ENCODE assay signal across 20 mouse cellular contexts in the genomic region with DNA sequence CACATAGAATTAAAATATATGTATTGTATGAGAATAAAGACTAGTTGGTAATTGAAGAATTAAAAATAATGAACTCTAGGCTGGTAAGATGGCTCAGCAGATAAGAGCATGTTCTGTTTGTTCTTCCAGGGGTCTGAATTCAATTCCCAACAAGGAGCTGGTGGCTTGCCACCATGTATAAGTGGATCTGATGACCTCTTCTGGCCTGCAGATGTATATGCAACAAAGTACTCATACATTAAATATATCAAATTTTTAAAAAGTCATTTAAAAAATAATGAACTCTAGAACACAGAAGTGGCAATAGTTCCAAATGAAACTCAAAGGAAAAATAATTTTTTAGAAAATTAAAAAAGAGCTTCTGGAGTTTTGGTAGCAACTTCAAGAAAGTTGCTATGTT.
DNase-seq lines count a peak whose midpoint lies in the region; ATAC-seq and TF ChIP-seq lines count a peak whose summit lies in the region.
"Had no signal": no experiment of that assay in that cellular context is flagged by ENCODE, and none has a peak within 500 bp of the region (broad histone marks: within the 10 kb centered on the region; RNA-seq: fewer than 3 reads in every experiment).

No protein-coding gene starts in this region.

- no peaks in the 10 kb centered on the region for H3K27me3 ChIP-seq in hindbrain, postnatal 0 days (ENCODE audit: insufficient read depth, low read length)
- no peaks in the 10 kb centered on the region for H3K27me3 ChIP-seq in hindbrain, embryonic 11.5 days (ENCODE audit: control insufficient read depth, insufficient read depth, low read length)
- H3K27me3 ChIP-seq: limb, embryonic 12.5 days; liver, embryonic 13.5 days; megakaryocyte, embryonic 14.5 days; neural tube, embryonic 13.5 days had no signal

- no peak overlapping the region for H3K4me3 ChIP-seq in hindbrain, postnatal 0 days (ENCODE audit: low read length)
- no peak overlapping the region for H3K4me3 ChIP-seq in hindbrain, embryonic 11.5 days (ENCODE audit: low read depth, low read length)
- H3K4me3 ChIP-seq: erythroblast, embryonic 14.5 days; hindbrain, embryonic 10.5 days; limb, embryonic 12.5 days; liver, embryonic 13.5 days; megakaryocyte, embryonic 14.5 days; neural tube, embryonic 13.5 days had no signal

- no peak overlapping the region for H3K27ac ChIP-seq in hindbrain, postnatal 0 days
- H3K27ac ChIP-seq in hindbrain, embryonic 11.5 days (ENCODE audit: low read depth, low read length) = no peak overlapping the region
- H3K27ac ChIP-seq: hindbrain, embryonic 10.5 days; limb, embryonic 12.5 days; liver, embryonic 13.5 days; neural tube, embryonic 13.5 days had no signal

- H3K4me2 ChIP-seq in hindbrain, postnatal 0 days (ENCODE audit: low read depth, low read length) = no peak overlapping the region
- H3K4me2 ChIP-seq in hindbrain, embryonic 11.5 days (replicated peaks; ENCODE audit: low read depth, low read length) = no peak overlapping the region
- H3K4me2 ChIP-seq: limb, embryonic 12.5 days; liver, embryonic 13.5 days; neural tube, embryonic 13.5 days had no signal

- H3K4me1 ChIP-seq in hindbrain, postnatal 0 days (ENCODE audit: insufficient read depth, low read length) = no peaks in the 10 kb centered on the region
- H3K4me1 ChIP-seq in hindbrain, embryonic 11.5 days (replicated peaks; ENCODE audit: control insufficient read depth, insufficient read depth, low read length) = no peaks in the 10 kb centered on the region
- H3K4me1 ChIP-seq: hindbrain, embryonic 10.5 days; limb, embryonic 12.5 days; liver, embryonic 13.5 days; neural tube, embryonic 13.5 days had no signal

- TF ChIP-seq CTCF in hindbrain, postnatal 0 days (IDR thresholded peaks at IDR 0.05; ENCODE audit: low read depth) = 0 out of 2 replicates have a peak, but pooled peaks have one; percentile 10

- DNase-seq in hindbrain, postnatal 0 days (ENCODE audit: low spot score) = no peak
- DNase-seq in hindbrain, embryonic 11.5 days (ENCODE audit: low spot score) = no peak
- DNase-seq in 3T3-L1 (ENCODE audit: low read depth, low spot score) (peak; percentile 42), 416B (ENCODE audit: low read depth) (peak; percentile 0), ZHBTc4 (ENCODE audit: low read depth, low spot score) (peak; percentile 16)
- no peak for DNase-seq in B cell, adult 2 months
- no peak for DNase-seq in lung, adult 18-20 months
- DNase-seq: adrenal gland, postnatal 25 days; cerebellum, adult 9-10 months; forebrain, postnatal 0 days; liver, embryonic 13.5 days; right cerebral cortex, postnatal 14 days; thymus, postnatal 14 days had no signal

- no peak overlapping the region for H3K9ac ChIP-seq in hindbrain, postnatal 0 days (replicated peaks; ENCODE audit: low read length)
- no peak overlapping the region for H3K9ac ChIP-seq in hindbrain, embryonic 11.5 days (ENCODE audit: low read depth, low read length)
- H3K9ac ChIP-seq: forebrain, postnatal 0 days; limb, embryonic 12.5 days; liver, embryonic 13.5 days; neural tube, embryonic 13.5 days had no signal

- no peaks in the 10 kb centered on the region for H3K9me3 ChIP-seq in hindbrain, postnatal 0 days (ENCODE audit: low read length)
- no peaks in the 10 kb centered on the region for H3K9me3 ChIP-seq in hindbrain, embryonic 11.5 days (ENCODE audit: control insufficient read depth, low read length)
- H3K9me3 ChIP-seq: hindbrain, embryonic 10.5 days; limb, embryonic 12.5 days; liver, embryonic 13.5 days; megakaryocyte, embryonic 14.5 days; neural tube, embryonic 13.5 days had no signal

- no peak for ATAC-seq in hindbrain, postnatal 0 days
- no peak for ATAC-seq in hindbrain, embryonic 11.5 days (ENCODE audit: low FRiP score)
- ATAC-seq: forebrain, postnatal 0 days; inflammation-experienced regulatory T-cells, adult 6 months; lung, postnatal 0 days had no signal

- no peaks in the 10 kb centered on the region for H3K36me3 ChIP-seq in hindbrain, postnatal 0 days (ENCODE audit: insufficient read depth, low read length)
- no peaks in the 10 kb centered on the region for H3K36me3 ChIP-seq in hindbrain, embryonic 11.5 days (ENCODE audit: control insufficient read depth, insufficient read depth, low read length)
- H3K36me3 ChIP-seq: hindbrain, embryonic 10.5 days; limb, embryonic 12.5 days; liver, embryonic 13.5 days; neural tube, embryonic 13.5 days had no signal

Comparison
In these comparisons a context has a peak if more than half of its experiments do, and no peak if none do; other contexts are left out.
1. DNase-seq: peak in 3T3-L1 (single experiment), 416B (single experiment) and ZHBTc4 (single experiment); none in hindbrain, postnatal 0 days (single experiment), hindbrain, embryonic 11.5 days (single experiment), B cell, adult 2 months (0 of 2) and lung, adult 18-20 months (0 of 2).